Mouse (Mus musculus) spleen, adult 2 months (tissue): ENCODE results near the gene Hells. TPM values are rescaled to one million over a fixed set of nuclear protein-coding genes. Genes with fewer than 3 reads are reported as not detected.

ENCODE experiments used
- DNase-seq, 2 experiments: peaks; one replicate each; pipeline versions ENCODE4 v3.0.0 to v3.0.0-alpha.2; 2012 to 2021; ENCODE audit warnings: low spot score in 2 of 2, low read depth in 1 of 2
- H3K27ac ChIP-seq: fragments of 200-500 bp; 2 replicates; pipeline ENCODE4 v1.5.1; 2012; ENCODE audit warnings: low read length, inconsistent platforms; ENCODE audit not compliant: insufficient read depth
- H3K27me3 ChIP-seq: fragments of 200-500 bp; 2 replicates; pipeline ENCODE4 v1.6.1; 2012; ENCODE audit warnings: mild to moderate bottlenecking, moderate library complexity, low read length, inconsistent platforms; ENCODE audit not compliant: control insufficient read depth, insufficient read depth
- H3K36me3 ChIP-seq: fragments of 200-500 bp; 2 replicates; pipeline ENCODE4 v1.6.1; 2012; ENCODE audit warnings: mild to moderate bottlenecking, low read length, inconsistent platforms; ENCODE audit not compliant: control insufficient read depth, insufficient read depth
- H3K4me1 ChIP-seq: fragments of 200-500 bp; 2 replicates; pipeline ENCODE4 v1.6.1; 2011; ENCODE audit warnings: inconsistent platforms; ENCODE audit not compliant: control insufficient read depth, insufficient read depth, insufficient read length
- H3K4me3 ChIP-seq: fragments of 200-500 bp; 2 replicates; pipeline ENCODE4 v1.5.1; 2011; ENCODE audit warnings: mild to moderate bottlenecking, inconsistent platforms; ENCODE audit not compliant: insufficient read depth, insufficient read length; ENCODE audit errors: extremely low read depth
- CTCF ChIP-seq: fragments of 200-500 bp; IDR thresholded peaks from 2 replicates; pipeline ENCODE4 v1.5.1; 2011; ENCODE audit warnings: mild to moderate bottlenecking, inconsistent platforms; ENCODE audit not compliant: insufficient read depth, insufficient read length, insufficient replicate concordance; ENCODE audit errors: extremely low read depth
- POLR2A ChIP-seq: fragments of 200-500 bp; IDR thresholded peaks from 2 replicates; pipeline ENCODE4 v1.6.1; 2011; ENCODE audit warnings: low read depth, low read length, inconsistent platforms
- WGBS: fragments of 180-500 bp; shearing (Covaris S2); methylation state at CpG from one replicate; pipeline ENCODE4 v1.1.7; 2018; 5-methylcytosine and 5-hydroxymethylcytosine counted together
- polyA plus RNA-seq: library from polyadenylated mRNA; depleted of rRNA; stranded (reverse); fragments of >200 nt; gene quantifications from 2 replicates; pipeline ENCODE4 v1.2.3, GENCODE M21; 2012

The Hells gene
- polyA plus RNA-seq, 1 experiment = 0.79 TPM

GRCm38 (mm10) chr19:38928481-38929158, 2.1 kb upstream of the Hells start:
- 90% methylated on average over 11 of the region's 11 CpGs for WGBS
- Histone ChIP-seq H3K4me1 (peaks cover 2% of the 10 kb centered on the region; the same call in 1 of the 2 replicates), H3K36me3 (no peaks in the 10 kb centered on the region), H3K4me3 (no peak overlapping the region), H3K27ac (no peak overlapping the region), H3K27me3 (no peaks in the 10 kb centered on the region)
- TF ChIP-seq POLR2A (no peak), CTCF (no peak)
- no peak for DNase-seq

GRCm38 (mm10) chr19:38929471-38930251, 1.1 kb upstream of the Hells start:
- WGBS = 33% methylated on average over 13 of the region's 13 CpGs
- no peak for DNase-seq
- H3K27ac ChIP-seq = no peak overlapping the region
- peak overlapping the region; percentile 85; the same call in 1 of the 2 replicates for H3K4me3 ChIP-seq
- no peaks in the 10 kb centered on the region for H3K27me3 ChIP-seq
- TF ChIP-seq CTCF = no peak
- TF ChIP-seq POLR2A = no peak
- H3K4me1 ChIP-seq = peaks cover 2% of the 10 kb centered on the region; the same call in 1 of the 2 replicates
- no peaks in the 10 kb centered on the region for H3K36me3 ChIP-seq

- Histone ChIP-seq H3K27me3 (no peaks in the 10 kb centered on the region), H3K4me3 (peak overlapping the region; percentile 85), H3K4me1 (peaks cover 2% of the 10 kb centered on the region; the same call in 1 of the 2 replicates), H3K27ac (peak overlapping the region; percentile 59), H3K36me3 (no peaks in the 10 kb centered on the region)
- no peak for DNase-seq
- TF ChIP-seq POLR2A (no peak), CTCF (no peak)
- under 1% methylated on average over 23 of the region's 23 CpGs for WGBS
Observed at GRCm38 (mm10) chr19:38930252-38930787, 395 bp upstream of the Hells start.

- Histone ChIP-seq H3K36me3 (peaks cover 2% of the 10 kb centered on the region; the same call in 1 of the 2 replicates), H3K27me3 (no peaks in the 10 kb centered on the region), H3K27ac (no peak overlapping the region), H3K4me3 (peak overlapping the region; percentile 85), H3K4me1 (peaks cover 2% of the 10 kb centered on the region; the same call in 1 of the 2 replicates)
- 6% methylated on average over 6 of the region's 6 CpGs for WGBS
- no peak for DNase-seq
- TF ChIP-seq CTCF (no peak), POLR2A (no peak)
Observed at GRCm38 (mm10) chr19:38931566-38931890, 813 bp downstream of the Hells start.

GRCm38 (mm10) chr19:38944590-38945307, 14.0 kb downstream of the Hells start:
- WGBS = 72% methylated on average over 2 of the region's 2 CpGs
- TF ChIP-seq CTCF (no peak), POLR2A (no peak)
- Histone ChIP-seq H3K36me3 (peaks cover 1% of the 10 kb centered on the region; the same call in 1 of the 2 replicates), H3K27ac (peak overlapping the region; percentile 53; the same call in 1 of the 2 replicates), H3K27me3 (no peaks in the 10 kb centered on the region), H3K4me3 (no peak overlapping the region), H3K4me1 (no peaks in the 10 kb centered on the region)
- DNase-seq = no peak

- H3K4me3 ChIP-seq = no peak overlapping the region
- H3K36me3 ChIP-seq = no peaks in the 10 kb centered on the region
- H3K4me1 ChIP-seq = no peaks in the 10 kb centered on the region
- DNase-seq = no peak
- 94% methylated on average over 6 of the region's 6 CpGs for WGBS
- H3K27me3 ChIP-seq = no peaks in the 10 kb centered on the region
- TF ChIP-seq CTCF (no peak), POLR2A (no peak)
- no peak overlapping the region for H3K27ac ChIP-seq
Observed at GRCm38 (mm10) chr19:38970741-38971140, 40.0 kb downstream of the Hells start.
